Mouse (Mus musculus): ENCODE measurements around the gene Arid5a.

DNA sequence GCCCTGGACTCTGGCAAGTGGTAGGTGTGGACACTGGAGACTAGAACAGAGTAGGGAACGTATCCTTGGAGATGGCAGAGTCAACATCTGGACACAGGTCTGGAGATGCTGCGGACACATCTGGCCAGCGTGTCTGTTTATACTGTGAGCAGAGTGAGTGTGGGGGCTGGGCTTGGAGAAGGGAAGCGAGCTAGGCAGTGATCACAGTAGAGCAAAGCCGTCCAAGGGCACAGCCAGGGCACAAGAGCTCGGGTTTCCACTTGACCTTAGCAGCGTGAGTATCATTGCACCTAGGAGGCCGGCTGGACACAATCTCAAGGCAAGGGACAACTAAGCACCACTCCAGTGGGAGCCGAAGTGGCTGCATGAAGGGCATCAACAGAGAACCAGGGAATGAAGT lies 15.5 kb downstream of the Arid5a start:
- TF ChIP-seq CTCF (IDR thresholded peaks at IDR 0.05; ENCODE audit: control insufficient read depth, insufficient read depth, insufficient read length) (no peak), USF1 (IDR thresholded peaks at IDR 0.05; ENCODE audit: low read depth) (no peak), MAX (IDR thresholded peaks at IDR 0.05) (no peak), MYOD1 (IDR thresholded peaks at IDR 0.05; ENCODE audit: control insufficient read depth, insufficient read length, low read depth) (no peak)
